Mouse (Mus musculus): ENCODE measurements around the gene Mdm4.

- no peak for TF ChIP-seq CTCF (IDR thresholded peaks at IDR 0.05; ENCODE audit: borderline replicate concordance, insufficient read depth, low read depth, low read length)
- no peak for TF ChIP-seq POLR2A (IDR thresholded peaks at IDR 0.05; ENCODE audit: borderline replicate concordance, insufficient read depth, low read length)
Measured at GRCm38 (mm10) chr1:133073327-133073856, 43.0 kb upstream of the Mdm4 start.
